In genomic region chr1:39365562-39365961, GRCm38 (mm10) we compare ENCODE assay signal across 17 mouse cellular contexts.
"Had no signal": no experiment of that assay in that cellular context is flagged by ENCODE, and none has a peak within 500 bp of the region (broad histone marks: within the 10 kb centered on the region; RNA-seq: fewer than 3 reads in every experiment).

No protein-coding gene starts in this region.

- H3K27ac ChIP-seq: lung, embryonic 15.5 days; macrophage; midbrain, embryonic 12.5 days; midbrain, embryonic 15.5 days; neural tube, embryonic 12.5 days; stomach, embryonic 15.5 days; stomach, postnatal 0 days had no signal

- ATAC-seq: liver, postnatal 0 days; lung, postnatal 0 days; midbrain, embryonic 15.5 days had no signal

- H3K9me3 ChIP-seq: lung, embryonic 15.5 days; megakaryocyte, embryonic 14.5 days; midbrain, embryonic 12.5 days; midbrain, embryonic 15.5 days; neural tube, embryonic 12.5 days; stomach, embryonic 15.5 days had no signal

- H3K9ac ChIP-seq: liver, postnatal 0 days; lung, embryonic 15.5 days; midbrain, embryonic 12.5 days; midbrain, embryonic 15.5 days; neural tube, embryonic 12.5 days; stomach, embryonic 15.5 days had no signal

- H3K4me2 ChIP-seq: lung, embryonic 15.5 days; midbrain, embryonic 12.5 days; midbrain, embryonic 15.5 days; neural tube, embryonic 12.5 days; stomach, embryonic 15.5 days had no signal

- H3K27me3 ChIP-seq: midbrain, embryonic 15.5 days; stomach, embryonic 15.5 days had no signal

- H3K4me3 ChIP-seq: lung, embryonic 15.5 days; megakaryocyte, embryonic 14.5 days; midbrain, embryonic 12.5 days; midbrain, embryonic 15.5 days; neural tube, embryonic 12.5 days; stomach, embryonic 15.5 days had no signal

- DNase-seq: liver, postnatal 0 days; lung, adult 2 months; lung, postnatal 14 days; lung, postnatal 36 days; right cerebral cortex, postnatal 14 days; thymus, adult 2 months; thymus, postnatal 25 days; thymus, postnatal 4 days had no signal
